Mouse (Mus musculus) liver, embryonic 15.5 days (tissue): ENCODE results near the gene Gnl1. TPM values are rescaled to one million over a fixed set of nuclear protein-coding genes. Genes with fewer than 3 reads are reported as not detected.
"Not testable (repeated sequence)": the region's sequence is repeated elsewhere in the genome, so short reads cannot be mapped to it uniquely, and the experiment has no call there.

ENCODE experiments used
- ATAC-seq: fragments of 200-750 bp; cut with Nextera tagmentation; 2 replicates; pipeline ENCODE4 v1.8.0; 2017; ENCODE audit warnings: moderate number of reproducible peaks, mild to moderate bottlenecking, moderate library complexity; ENCODE audit not compliant: insufficient read depth
- H3K27ac ChIP-seq: fragments of 300-500 bp; sonication (generic); replicated peaks from 2 replicates; pipeline ENCODE4 v1.5.1; 2015; ENCODE audit warnings: mild to moderate bottlenecking, inconsistent platforms
- H3K27me3 ChIP-seq: fragments of 300-500 bp; sonication (generic); 2 replicates; pipeline ENCODE4 v1.6.1; 2015; ENCODE audit warnings: mild to moderate bottlenecking, inconsistent platforms
- H3K36me3 ChIP-seq: fragments of 300-500 bp; sonication (generic); replicated peaks from 2 replicates; pipeline ENCODE4 v1.6.1; 2015; ENCODE audit warnings: moderate library complexity, mild to moderate bottlenecking, inconsistent platforms
- H3K4me1 ChIP-seq: fragments of 300-500 bp; sonication (generic); replicated peaks from 2 replicates; pipeline ENCODE4 v1.6.1; 2015; ENCODE audit warnings: inconsistent platforms
- H3K4me2 ChIP-seq: fragments of 300-500 bp; sonication (generic); 2 replicates; pipeline ENCODE4 v1.6.1; 2015; ENCODE audit warnings: moderate library complexity, mild to moderate bottlenecking, inconsistent platforms
- H3K4me3 ChIP-seq: fragments of 300-500 bp; sonication (generic); replicated peaks from 2 replicates; pipeline ENCODE4 v1.5.1; 2015; ENCODE audit warnings: mild to moderate bottlenecking, inconsistent platforms
- H3K9ac ChIP-seq: fragments of 300-500 bp; sonication (generic); 2 replicates; pipeline ENCODE4 v1.6.1; 2015; ENCODE audit warnings: moderate library complexity, mild to moderate bottlenecking, inconsistent platforms
- H3K9me3 ChIP-seq: fragments of 300-500 bp; sonication (generic); replicated peaks from 2 replicates; pipeline ENCODE4 v1.6.1; 2016; ENCODE audit warnings: inconsistent platforms
- WGBS: fragments of 180-500 bp; shearing (Covaris S2); methylation state at CpG from one replicate; pipeline ENCODE4 v1.1.7; 2015; ENCODE audit warnings: mixed read lengths; ENCODE audit not compliant: insufficient replicate concordance; 5-methylcytosine and 5-hydroxymethylcytosine counted together
- polyA plus RNA-seq: library from polyadenylated mRNA; unstranded; fragments of >200 nt; fragmentation: Nextera tagmentation; extraction: Ambion mirVana; gene quantifications from 2 replicates; pipeline ENCODE4 v1.2.1, GENCODE M21; 2015

The Gnl1 gene
- polyA plus RNA-seq, 1 experiment from 2014 or later, result 9.3 TPM

GRCm38 (mm10) chr17:36025901-36026300 lies 46.2 kb downstream of the Gnl1 start:
- H3K27me3 ChIP-seq, result no peaks in the 10 kb centered on the region
- H3K9me3 ChIP-seq, result no peaks in the 10 kb centered on the region
- H3K4me3 ChIP-seq, result no peak overlapping the region
- no peak for ATAC-seq
- 75% methylated on average over 4 of the region's 4 CpGs for WGBS
- H3K27ac ChIP-seq, result no peak overlapping the region
- H3K4me2 ChIP-seq, result no peak overlapping the region
- no peak overlapping the region for H3K9ac ChIP-seq
- H3K4me1 ChIP-seq, result peaks cover 67% of the 10 kb centered on the region
- no peaks in the 10 kb centered on the region for H3K36me3 ChIP-seq

GRCm38 (mm10) chr17:36027663-36028062 lies 48.0 kb downstream of the Gnl1 start:
- Histone ChIP-seq H3K4me1 (peaks cover 61% of the 10 kb centered on the region), H3K27ac (no peak overlapping the region), H3K4me3 (no peak overlapping the region), H3K9ac (no peak overlapping the region), H3K4me2 (no peak overlapping the region), H3K27me3 (no peaks in the 10 kb centered on the region; the same call in 1 of the 2 replicates), H3K9me3 (no peaks in the 10 kb centered on the region), H3K36me3 (no peaks in the 10 kb centered on the region)
- no peak for ATAC-seq
- 79% methylated on average over 4 of the region's 4 CpGs for WGBS

GRCm38 (mm10) chr17:36028879-36029619 lies 49.4 kb downstream of the Gnl1 start:
- H3K9ac ChIP-seq, result no peak overlapping the region
- no peak overlapping the region for H3K4me2 ChIP-seq
- H3K36me3 ChIP-seq, result no peaks in the 10 kb centered on the region
- 76% methylated on average over 7 of the region's 7 CpGs for WGBS
- no peaks in the 10 kb centered on the region; the same call in 1 of the 2 replicates for H3K27me3 ChIP-seq
- no peak for ATAC-seq
- H3K4me3 ChIP-seq, result no peak overlapping the region
- H3K4me1 ChIP-seq, result peaks cover 49% of the 10 kb centered on the region
- H3K27ac ChIP-seq, result no peak overlapping the region
- no peaks in the 10 kb centered on the region for H3K9me3 ChIP-seq

GRCm38 (mm10) chr17:36030046-36030702 lies 50.5 kb downstream of the Gnl1 start:
- H3K9me3 ChIP-seq, H3K4me3 ChIP-seq, H3K9ac ChIP-seq, H3K27me3 ChIP-seq, H3K36me3 ChIP-seq: not testable (repeated sequence)
- H3K27ac ChIP-seq, result peak overlapping the region; percentile 53
- ATAC-seq, result peak; percentile 23
- peaks cover 40% of the 10 kb centered on the region for H3K4me1 ChIP-seq
- H3K4me2 ChIP-seq, result peak overlapping the region; percentile 86
- 67% methylated on average over 4 of the region's 4 CpGs for WGBS

- Histone ChIP-seq H3K27ac (peak overlapping the region; percentile 76), H3K9ac (peak overlapping the region; percentile 43), H3K4me2 (peak overlapping the region; percentile 86), H3K4me1 (peaks cover 36% of the 10 kb centered on the region), H3K4me3 (peak overlapping the region; percentile 68)
- H3K9me3 ChIP-seq, H3K36me3 ChIP-seq, ATAC-seq, H3K27me3 ChIP-seq: not testable (repeated sequence)
- 69% methylated on average over 8 of the region's 8 CpGs for WGBS
Observed at GRCm38 (mm10) chr17:36030703-36031582, 51.3 kb downstream of the Gnl1 start.

- not testable (repeated sequence) for H3K36me3 ChIP-seq, H3K9me3 ChIP-seq, H3K27me3 ChIP-seq
- ATAC-seq, result peak; percentile 41
- Histone ChIP-seq H3K27ac (peak overlapping the region; percentile 76), H3K4me1 (peaks cover 36% of the 10 kb centered on the region), H3K4me2 (peak overlapping the region; percentile 86), H3K9ac (peak overlapping the region; percentile 69), H3K4me3 (peak overlapping the region; percentile 68)
- WGBS, result 1% methylated on average over 40 of the region's 40 CpGs
Observed at GRCm38 (mm10) chr17:36031583-36032331, 52.1 kb downstream of the Gnl1 start.

GRCm38 (mm10) chr17:36032351-36032875 lies 52.8 kb downstream of the Gnl1 start, which contains the start of gene H2-T23:
Gene H2-T23, minus strand, starts transcription at chr17:36032855.
- H3K27me3 ChIP-seq, H3K36me3 ChIP-seq, H3K9me3 ChIP-seq: not testable (repeated sequence)
- WGBS, result under 1% methylated on average over 24 of the region's 25 CpGs
- Histone ChIP-seq H3K9ac (peak within 1 kb of the TSS; percentile 69), H3K27ac (peak within 1 kb of the TSS; percentile 76), H3K4me3 (peak within 1 kb of the TSS; percentile 68), H3K4me2 (peak within 1 kb of the TSS; percentile 86), H3K4me1 (peaks cover 36% of the 10 kb centered on the region)
- ATAC-seq, result peak; percentile 38

- Histone ChIP-seq H3K27ac (peak overlapping the region; percentile 19; the same call in 1 of the 2 replicates), H3K4me1 (peaks cover 27% of the 10 kb centered on the region)
- H3K4me3 ChIP-seq, H3K36me3 ChIP-seq, H3K9me3 ChIP-seq, H3K9ac ChIP-seq, H3K4me2 ChIP-seq, H3K27me3 ChIP-seq: not testable (repeated sequence)
- peak; percentile 45 for ATAC-seq
- WGBS, result 65% methylated on average over 3 of the region's 3 CpGs
Observed at GRCm38 (mm10) chr17:36034524-36034923, 54.9 kb downstream of the Gnl1 start.

GRCm38 (mm10) chr17:36035010-36035638 lies 55.5 kb downstream of the Gnl1 start:
- ATAC-seq, result peak; percentile 66
- H3K4me2 ChIP-seq, result not testable (repeated sequence)
- WGBS, result 28% methylated on average over 3 of the region's 3 CpGs

GRCm38 (mm10) chr17:36036126-36036525 lies 56.5 kb downstream of the Gnl1 start:
- not testable (repeated sequence) for H3K4me2 ChIP-seq, H3K9me3 ChIP-seq, ATAC-seq, H3K27me3 ChIP-seq, H3K27ac ChIP-seq, H3K4me3 ChIP-seq, H3K36me3 ChIP-seq, H3K9ac ChIP-seq
- WGBS, result 72% methylated on average over 13 of the region's 13 CpGs
- H3K4me1 ChIP-seq, result peaks cover 14% of the 10 kb centered on the region

More at GRCm38 (mm10) chr17:36035010-36035638, 55.5 kb downstream of the Gnl1 start:
- not testable (repeated sequence) for H3K4me3 ChIP-seq, H3K9ac ChIP-seq, H3K36me3 ChIP-seq, H3K9me3 ChIP-seq, H3K27me3 ChIP-seq
- Histone ChIP-seq H3K4me1 (peaks cover 23% of the 10 kb centered on the region), H3K27ac (0 out of 2 replicates have a peak overlapping the region, but pooled peaks have one; percentile 19)
